In genomic region chr2:7531185-7531960, GRCm38 (mm10) we compare ENCODE assay signal across 15 mouse cellular contexts. TPM values are rescaled to one million over a fixed set of nuclear protein-coding genes. Genes with fewer than 3 reads are reported as not detected.
DNase-seq lines count a peak whose midpoint lies in the region; ATAC-seq lines count a peak whose summit lies in the region.
"Had no signal": no experiment of that assay in that cellular context is flagged by ENCODE, and none has a peak within 500 bp of the region (broad histone marks: within the 10 kb centered on the region; RNA-seq: fewer than 3 reads in every experiment).

No protein-coding gene starts in this region.

- H3K4me2 ChIP-seq in embryonic facial prominence, embryonic 11.5 days (ENCODE audit: low read depth, low read length): no peak overlapping the region
- no peak overlapping the region for H3K4me2 ChIP-seq in neural tube, embryonic 15.5 days
- H3K4me2 ChIP-seq in midbrain, embryonic 13.5 days (replicated peaks): no peak overlapping the region
- H3K4me2 ChIP-seq: limb, embryonic 13.5 days had no signal

- no peak overlapping the region for H3K27ac ChIP-seq in embryonic facial prominence, embryonic 11.5 days (replicated peaks; ENCODE audit: low read depth, low read length)
- H3K27ac ChIP-seq in embryonic facial prominence, embryonic 10.5 days (replicated peaks): no peak overlapping the region
- H3K27ac ChIP-seq in neural tube, embryonic 15.5 days (replicated peaks): peak overlapping the region; percentile 33; the same call in 1 of the 2 replicates
- peak overlapping the region; percentile 67 for H3K27ac ChIP-seq in midbrain, embryonic 13.5 days
- H3K27ac ChIP-seq: heart, embryonic 10.5 days; limb, embryonic 13.5 days; macrophage had no signal

- intact Hi-C loops in heart, postnatal 36 days (cut with DNase I): no loop called here

- ATAC-seq in embryonic facial prominence, embryonic 11.5 days (replicated peaks; ENCODE audit: insufficient number of reproducible peaks, low FRiP score, low TSS enrichment, low read depth): no peak
- ATAC-seq in neural tube, embryonic 15.5 days (ENCODE audit: low FRiP score): peak; percentile 65
- peak; percentile 57; the same call in 1 of the 2 replicates for ATAC-seq in midbrain, embryonic 13.5 days

- H3K4me3 ChIP-seq in embryonic facial prominence, embryonic 11.5 days (ENCODE audit: low read depth, low read length): no peak overlapping the region
- H3K4me3 ChIP-seq in embryonic facial prominence, embryonic 10.5 days: no peak overlapping the region
- no peak overlapping the region for H3K4me3 ChIP-seq in neural tube, embryonic 15.5 days (replicated peaks)
- no peak overlapping the region for H3K4me3 ChIP-seq in midbrain, embryonic 13.5 days (replicated peaks)
- H3K4me3 ChIP-seq: heart, embryonic 10.5 days; limb, embryonic 13.5 days; myocyte had no signal

- no peaks in the 10 kb centered on the region for H3K9me3 ChIP-seq in embryonic facial prominence, embryonic 11.5 days (replicated peaks; ENCODE audit: control insufficient read depth, low read length)
- H3K9me3 ChIP-seq in embryonic facial prominence, embryonic 10.5 days: no peaks in the 10 kb centered on the region
- H3K9me3 ChIP-seq in neural tube, embryonic 15.5 days (replicated peaks): no peaks in the 10 kb centered on the region
- no peaks in the 10 kb centered on the region for H3K9me3 ChIP-seq in midbrain, embryonic 13.5 days
- H3K9me3 ChIP-seq: heart, embryonic 10.5 days; limb, embryonic 13.5 days had no signal

- DNase-seq in embryonic facial prominence, embryonic 11.5 days (ENCODE audit: low spot score): peak; percentile 35
- DNase-seq in embryonic facial prominence, embryonic 10.5 days (ENCODE audit: low spot score): no peak
- DNase-seq in neural tube, embryonic 10.5 days (ENCODE audit: extremely low spot score, low spot score): no peak
- no peak for DNase-seq in heart, adult 9 months (ENCODE audit: low spot score in 2 of 2)
- no peak for DNase-seq in heart, postnatal 36 days
- DNase-seq in spleen, adult 12 weeks (ENCODE audit: low spot score): no peak
- DNase-seq: cerebellum, adult 9-11 months; layer of hippocampus, adult 9-11 months; lung, adult 18-20 months had no signal

- H3K27me3 ChIP-seq in embryonic facial prominence, embryonic 11.5 days (ENCODE audit: control insufficient read depth, insufficient read depth, low read length): no peaks in the 10 kb centered on the region
- H3K27me3 ChIP-seq in embryonic facial prominence, embryonic 10.5 days (replicated peaks; ENCODE audit: low read depth, poor library complexity, severe bottlenecking): no peaks in the 10 kb centered on the region
- H3K27me3 ChIP-seq in neural tube, embryonic 15.5 days (replicated peaks): no peaks in the 10 kb centered on the region
- H3K27me3 ChIP-seq in midbrain, embryonic 13.5 days: no peaks in the 10 kb centered on the region
- H3K27me3 ChIP-seq: limb, embryonic 13.5 days had no signal

- no peak overlapping the region for H3K9ac ChIP-seq in embryonic facial prominence, embryonic 11.5 days (replicated peaks; ENCODE audit: low read length)
- H3K9ac ChIP-seq in neural tube, embryonic 15.5 days (replicated peaks): no peak overlapping the region
- no peak overlapping the region for H3K9ac ChIP-seq in midbrain, embryonic 13.5 days (replicated peaks)
- H3K9ac ChIP-seq: limb, embryonic 13.5 days had no signal

- no peaks in the 10 kb centered on the region for H3K4me1 ChIP-seq in embryonic facial prominence, embryonic 11.5 days (ENCODE audit: control insufficient read depth, insufficient read depth, low read length)
- H3K4me1 ChIP-seq in embryonic facial prominence, embryonic 10.5 days: no peaks in the 10 kb centered on the region
- peaks cover 15% of the 10 kb centered on the region for H3K4me1 ChIP-seq in neural tube, embryonic 15.5 days
- peaks cover 39% of the 10 kb centered on the region for H3K4me1 ChIP-seq in midbrain, embryonic 13.5 days (replicated peaks)

- 82% methylated on average over 6 of the region's 6 CpGs for WGBS in embryonic facial prominence, embryonic 11.5 days
- WGBS in embryonic facial prominence, embryonic 10.5 days: 84% methylated on average over 6 of the region's 6 CpGs
- 66% methylated on average over 6 of the region's 6 CpGs for WGBS in neural tube, embryonic 15.5 days
- WGBS in midbrain, embryonic 13.5 days: 47% methylated on average over 6 of the region's 6 CpGs

- no peaks in the 10 kb centered on the region for H3K36me3 ChIP-seq in embryonic facial prominence, embryonic 11.5 days (replicated peaks; ENCODE audit: control insufficient read depth, insufficient read depth, low read depth, low read length)
- H3K36me3 ChIP-seq in embryonic facial prominence, embryonic 10.5 days (replicated peaks): no peaks in the 10 kb centered on the region
- H3K36me3 ChIP-seq in neural tube, embryonic 15.5 days: no peaks in the 10 kb centered on the region
- no peaks in the 10 kb centered on the region for H3K36me3 ChIP-seq in midbrain, embryonic 13.5 days
- H3K36me3 ChIP-seq: heart, embryonic 10.5 days; limb, embryonic 13.5 days had no signal

RNA-seq across cellular contexts. Expression of gene Celf2, which starts 22.0 kb away (rescaled TPM):
- polyA plus RNA-seq in embryonic facial prominence, embryonic 11.5 days (2014; fragmentation: Nextera tagmentation; extraction: Ambion mirVana): 41.3 and 43.2 TPM in 2 replicates
- polyA plus RNA-seq in embryonic facial prominence, embryonic 10.5 days (2016; fragmentation: Nextera tagmentation; extraction: Ambion mirVana): 27.7 and 32.0 TPM in 2 replicates
- 115 and 120 TPM in 2 replicates for polyA plus RNA-seq in neural tube, embryonic 15.5 days (2015; fragmentation: Nextera tagmentation; extraction: Ambion mirVana)
- 182 and 198 TPM in 2 replicates for polyA plus RNA-seq in midbrain, embryonic 13.5 days (2015; fragmentation: Nextera tagmentation; extraction: Ambion mirVana)
- total RNA-seq in heart, postnatal 36 days (2021): 10 to 100 TPM; 68.4 to 73.2 TPM

Comparison
In these comparisons a context has a peak if more than half of its experiments do, and no peak if none do; other contexts are left out.
1. H3K27ac ChIP-seq: peak in neural tube, embryonic 15.5 days (single experiment) and midbrain, embryonic 13.5 days (single experiment); none in embryonic facial prominence, embryonic 11.5 days (single experiment) and embryonic facial prominence, embryonic 10.5 days (single experiment).